Mouse (Mus musculus): ENCODE measurements around the gene Vars.
"Not testable (repeated sequence)": the region's sequence is repeated elsewhere in the genome, so short reads cannot be mapped to it uniquely, and the experiment has no call there.

Gene Vars

DNA sequence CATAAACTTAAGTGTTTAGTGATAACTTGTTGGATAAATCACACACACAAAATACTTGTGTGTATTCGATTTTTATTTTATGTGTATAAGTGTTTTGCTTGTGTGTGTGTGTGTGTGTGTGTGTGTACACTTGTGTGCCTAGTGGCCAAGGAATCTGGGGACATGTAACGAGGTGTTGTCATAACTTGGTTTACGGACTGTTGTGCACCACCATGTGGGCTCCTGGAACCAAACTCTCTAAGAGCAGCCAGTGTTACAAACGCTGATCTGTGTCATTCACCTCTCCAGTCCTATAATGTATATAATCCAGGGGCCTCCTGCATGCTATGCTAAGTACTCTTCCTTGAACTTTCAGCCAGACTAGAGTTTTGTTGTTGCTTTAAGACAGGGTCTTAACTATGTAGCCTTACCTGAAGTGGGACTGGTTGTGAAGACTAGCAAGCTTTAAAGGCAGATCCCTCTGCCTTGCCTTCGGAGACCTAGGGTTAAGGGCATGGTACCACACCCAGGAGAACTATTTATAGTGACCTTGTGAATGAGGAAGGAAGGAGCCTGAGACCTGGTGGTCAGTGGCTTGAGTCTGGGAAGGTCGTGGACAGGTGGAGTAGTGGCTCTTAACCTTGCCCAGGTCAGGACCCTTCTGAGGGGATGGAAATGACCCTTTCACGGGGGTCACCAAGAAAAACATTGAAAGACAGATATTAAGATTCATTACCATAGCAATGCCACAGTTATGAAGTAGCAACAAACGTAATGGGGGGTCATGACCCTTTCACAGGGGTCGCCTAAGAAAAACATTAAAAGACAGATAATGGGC is 2.4 kb downstream of the Vars start:
- DNase-seq (ENCODE audit: low spot score): no peak

- no peak for DNase-seq (ENCODE audit: low spot score)
Observed at GRCm38 (mm10) chr17:35004075-35004717, 3.4 kb downstream of the Vars start.

DNA sequence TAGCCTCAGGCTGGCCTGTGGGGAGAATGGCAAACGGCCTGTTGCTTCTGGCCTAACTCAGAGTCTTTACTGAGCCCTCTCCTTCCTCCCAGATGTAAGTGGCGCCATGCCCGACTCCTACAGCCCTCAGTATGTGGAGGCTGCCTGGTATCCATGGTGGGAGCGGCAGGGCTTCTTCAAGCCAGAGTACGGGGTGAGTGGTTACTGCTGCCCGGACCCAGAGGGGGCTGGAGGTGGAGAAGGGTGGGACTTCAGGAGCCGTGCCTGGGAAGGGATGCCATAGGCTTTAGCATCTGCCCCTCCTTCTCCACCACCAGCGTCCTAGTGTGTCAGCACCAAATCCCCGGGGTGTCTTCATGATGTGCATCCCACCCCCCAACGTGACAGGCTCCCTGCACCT is 4.4 kb downstream of the Vars start:
- no peak for DNase-seq (ENCODE audit: low spot score)

DNA sequence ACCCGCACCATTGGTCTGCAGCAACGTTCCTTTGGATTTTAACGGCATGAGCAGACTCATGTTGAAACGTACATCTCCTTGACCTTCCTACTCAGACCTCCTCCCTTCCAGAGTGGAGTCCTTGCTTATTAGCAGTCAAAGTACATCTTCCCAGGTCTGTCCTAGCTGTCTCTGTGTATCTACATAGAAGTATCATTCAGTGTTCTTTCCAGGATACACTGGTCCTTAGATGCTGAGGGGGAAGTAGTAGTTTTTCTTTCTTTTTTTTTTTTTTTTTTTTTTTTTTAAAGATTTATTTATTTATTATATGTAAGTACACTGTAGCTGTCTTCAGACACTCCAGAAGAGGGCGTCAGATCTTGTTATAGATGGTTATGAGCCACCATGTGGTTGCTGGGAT is 5.1 kb downstream of the Vars start:
- DNase-seq (ENCODE audit: low spot score): not testable (repeated sequence)

- DNase-seq (ENCODE audit: low spot score): no peak
Observed at GRCm38 (mm10) chr17:35007387-35007991, 6.7 kb downstream of the Vars start.

DNA sequence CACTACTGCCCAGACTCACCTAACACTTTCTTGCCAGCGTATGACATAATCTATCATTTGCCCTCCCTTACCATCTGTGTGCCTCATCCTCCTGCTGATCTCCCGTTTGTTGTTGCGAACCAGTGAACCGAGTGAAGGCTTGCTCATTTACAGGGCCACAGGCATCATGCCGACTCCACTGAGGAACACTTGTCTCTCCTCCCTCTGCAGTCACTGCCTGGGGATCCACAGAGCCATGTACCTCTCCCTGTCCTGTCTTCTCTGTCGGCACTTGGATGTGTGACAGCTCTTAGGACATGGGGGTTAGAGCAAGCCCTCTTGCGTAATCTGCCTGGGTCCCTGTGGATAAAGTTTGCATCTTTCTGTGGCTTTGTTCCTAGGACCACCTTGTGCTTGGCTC is 8.8 kb downstream of the Vars start:
- DNase-seq (ENCODE audit: low spot score): no peak

DNA sequence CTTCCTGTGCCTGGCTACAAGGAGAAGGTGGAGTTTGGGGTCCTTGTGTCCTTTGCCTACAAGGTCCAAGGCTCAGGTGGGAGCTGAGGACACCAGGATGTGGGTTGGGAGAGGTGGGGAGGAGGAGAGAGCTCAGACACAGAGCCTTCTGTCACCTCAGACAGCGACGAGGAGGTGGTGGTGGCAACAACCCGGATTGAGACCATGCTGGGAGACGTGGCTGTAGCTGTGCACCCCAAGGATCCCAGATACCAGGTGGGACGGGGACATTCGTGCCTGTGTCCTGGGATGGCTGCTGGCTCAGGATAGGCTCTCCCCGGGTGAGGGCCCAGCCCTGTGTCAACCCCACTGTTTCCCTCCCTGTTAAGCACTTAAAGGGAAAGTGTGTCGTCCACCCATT is 10.7 kb downstream of the Vars start:
- no peak for DNase-seq (ENCODE audit: low spot score)

DNA sequence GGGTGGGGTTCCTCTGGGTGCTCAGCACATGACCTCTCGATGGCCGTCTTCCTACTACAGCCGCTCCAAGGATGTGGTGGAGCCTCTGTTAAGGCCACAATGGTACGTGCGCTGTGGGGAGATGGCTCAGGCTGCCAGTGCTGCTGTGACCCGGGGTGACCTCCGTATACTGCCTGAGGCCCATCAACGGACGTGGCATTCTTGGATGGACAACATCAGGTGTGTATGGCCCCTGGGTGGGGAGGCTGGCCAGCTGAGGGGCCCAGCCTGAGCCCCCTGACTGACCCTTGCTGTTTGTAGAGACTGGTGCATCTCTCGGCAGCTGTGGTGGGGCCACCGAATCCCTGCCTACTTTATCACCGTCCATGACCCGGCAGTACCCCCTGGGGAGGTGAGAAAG is 11.6 kb downstream of the Vars start:
- no peak for DNase-seq (ENCODE audit: low spot score)

GRCm38 (mm10) chr17:35013221-35013620 is 12.4 kb downstream of the Vars start:
- no peak for DNase-seq (ENCODE audit: low spot score)

DNA sequence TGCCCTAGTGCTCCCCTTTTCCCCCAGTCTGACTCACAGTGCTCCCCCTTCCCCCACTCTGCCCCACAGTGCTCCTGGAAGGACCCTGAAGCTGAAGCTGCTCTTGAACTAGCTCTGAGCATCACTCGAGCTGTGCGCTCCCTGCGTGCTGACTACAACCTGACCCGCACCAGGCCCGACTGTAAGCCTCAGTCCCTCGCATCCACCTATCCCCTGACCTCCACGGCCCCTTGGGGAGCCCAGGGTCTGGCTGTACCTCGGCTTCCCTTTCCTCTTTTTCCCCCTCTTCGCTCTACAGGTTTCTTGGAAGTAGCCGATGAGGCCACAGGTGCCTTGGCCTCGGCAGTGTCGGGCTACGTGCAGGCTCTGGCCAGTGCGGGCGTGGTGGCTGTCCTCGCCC is 14.5 kb downstream of the Vars start:
- DNase-seq (ENCODE audit: low spot score): no peak

DNA sequence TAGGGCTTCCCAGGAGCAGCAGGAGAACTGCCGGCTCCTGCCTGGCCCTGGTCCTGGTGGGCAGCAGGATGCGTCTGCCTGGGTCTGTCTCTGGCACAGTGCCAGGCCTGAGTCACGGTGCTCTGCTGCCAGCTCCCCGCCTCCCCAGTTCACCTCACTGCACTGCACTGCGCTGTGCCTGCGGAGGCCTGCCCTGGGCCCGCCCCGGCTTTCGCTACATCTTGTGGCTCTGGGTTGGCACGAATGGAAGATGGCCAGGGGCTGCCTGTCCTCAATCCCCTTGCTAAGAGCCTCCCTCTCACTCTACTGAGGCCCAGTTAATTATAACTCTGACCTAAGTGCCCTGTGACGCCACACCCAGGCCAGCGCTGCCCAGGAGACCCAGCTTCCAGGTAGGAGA is 15.6 kb downstream of the Vars start, which contains the start of gene Vwa7:
Gene Vwa7 (plus strand): TSS at position 204 of the 400 bp plus-strand sequence.
- no peak for DNase-seq (ENCODE audit: low spot score)

DNA sequence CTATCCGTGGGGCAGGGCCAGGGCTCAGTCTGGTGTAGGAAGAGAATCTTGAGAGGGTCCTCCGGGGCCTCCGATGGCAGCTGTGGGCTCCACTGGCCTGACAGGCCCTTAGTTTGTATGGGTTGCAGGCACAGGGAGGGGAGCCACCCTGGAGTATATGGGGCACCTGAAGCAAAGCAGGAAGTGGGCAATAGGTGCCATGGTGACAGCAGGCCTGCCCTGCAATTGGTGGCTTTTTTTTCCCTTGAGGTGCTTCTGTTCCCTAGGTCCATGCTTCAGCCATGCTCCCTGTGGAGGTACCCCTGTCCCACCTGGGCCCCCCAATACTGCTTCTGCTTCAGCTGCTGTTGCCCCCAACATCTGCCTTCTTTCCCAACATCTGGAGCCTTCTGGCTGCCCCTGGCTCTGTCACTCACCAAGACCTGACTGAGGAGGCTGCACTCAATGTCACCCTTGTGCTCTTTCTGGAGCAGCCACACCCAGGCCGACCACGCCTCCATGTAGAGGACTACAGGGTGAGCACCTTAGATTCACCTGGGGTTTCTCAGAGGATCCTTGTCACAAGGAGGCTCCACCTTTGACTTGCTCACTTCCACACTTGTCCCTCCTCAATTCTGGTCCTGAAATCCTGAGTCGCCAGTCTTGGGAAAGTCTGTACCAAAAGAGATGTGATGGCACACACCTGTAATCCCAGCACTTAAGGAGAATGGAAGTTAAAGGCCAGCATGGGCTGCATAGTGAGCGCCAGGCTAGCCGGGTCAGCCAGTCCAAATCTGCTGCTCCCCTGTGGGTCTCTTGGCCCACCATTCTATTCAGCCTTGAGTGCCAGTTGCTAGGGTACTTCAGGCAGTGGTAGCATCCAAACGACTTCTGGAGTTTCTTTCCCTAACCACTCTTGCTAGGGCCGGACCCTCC is 16.3 kb downstream of the Vars start:
- DNase-seq (ENCODE audit: low spot score): no peak

DNA sequence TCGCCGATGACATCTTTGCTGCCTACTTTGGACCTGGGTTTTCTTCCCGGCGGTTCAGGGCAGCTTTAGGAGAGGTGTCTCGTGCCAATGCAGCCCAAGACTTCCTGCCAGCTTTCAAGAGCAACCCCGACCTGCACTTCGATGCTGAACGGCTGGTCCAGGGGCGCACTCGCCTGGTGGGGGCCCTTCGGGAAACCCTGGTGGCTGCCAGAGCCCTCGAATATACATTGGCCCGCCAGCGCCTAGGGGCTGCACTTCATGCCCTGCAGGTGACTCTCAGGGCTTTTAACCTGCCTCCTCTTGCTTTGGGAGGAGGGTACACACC is 16.9 kb downstream of the Vars start:
- no peak for DNase-seq (ENCODE audit: low spot score)

DNA sequence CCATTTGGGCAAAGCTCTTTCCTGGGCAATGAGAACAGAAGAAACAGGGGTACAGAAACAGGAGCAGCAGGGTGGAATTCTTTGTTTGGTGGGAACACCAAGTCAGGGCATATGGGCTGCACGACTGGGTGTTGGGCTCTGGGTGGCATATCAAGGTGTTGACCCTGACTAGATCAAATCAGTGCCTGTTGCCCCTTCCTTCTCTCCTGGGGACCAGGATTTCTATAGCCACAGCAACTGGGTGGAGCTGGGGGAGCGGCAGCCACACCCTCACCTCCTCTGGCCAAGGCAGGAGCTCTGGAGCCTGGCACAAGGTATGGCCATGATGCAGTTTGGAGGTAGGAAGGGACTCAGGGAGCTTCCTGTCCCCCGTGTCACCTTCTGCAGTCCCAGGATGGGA is 17.4 kb downstream of the Vars start:
- DNase-seq (ENCODE audit: low spot score): no peak

DNA sequence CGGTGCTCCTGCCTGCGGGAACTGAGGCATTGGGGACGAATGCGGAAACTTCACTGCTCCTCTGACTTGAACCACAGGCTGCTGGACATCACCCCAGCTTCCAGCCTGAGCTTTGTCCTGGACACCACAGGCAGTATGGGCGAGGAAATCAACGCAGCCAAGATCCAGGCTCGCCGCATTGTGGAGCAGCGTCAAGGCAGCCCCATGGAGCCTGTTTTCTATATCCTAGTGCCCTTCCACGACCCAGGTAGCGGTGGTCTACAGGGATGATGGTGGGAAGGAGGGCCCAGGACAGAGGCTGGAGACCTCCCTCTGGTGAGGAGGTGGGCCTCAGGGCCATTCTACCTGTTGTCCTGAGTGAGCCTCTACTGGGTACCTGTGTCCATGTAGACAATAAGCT is 19.1 kb downstream of the Vars start:
- DNase-seq (ENCODE audit: low spot score): no peak

- no peak for DNase-seq (ENCODE audit: low spot score)
Observed at GRCm38 (mm10) chr17:35020551-35020950, 19.8 kb downstream of the Vars start.

DNA sequence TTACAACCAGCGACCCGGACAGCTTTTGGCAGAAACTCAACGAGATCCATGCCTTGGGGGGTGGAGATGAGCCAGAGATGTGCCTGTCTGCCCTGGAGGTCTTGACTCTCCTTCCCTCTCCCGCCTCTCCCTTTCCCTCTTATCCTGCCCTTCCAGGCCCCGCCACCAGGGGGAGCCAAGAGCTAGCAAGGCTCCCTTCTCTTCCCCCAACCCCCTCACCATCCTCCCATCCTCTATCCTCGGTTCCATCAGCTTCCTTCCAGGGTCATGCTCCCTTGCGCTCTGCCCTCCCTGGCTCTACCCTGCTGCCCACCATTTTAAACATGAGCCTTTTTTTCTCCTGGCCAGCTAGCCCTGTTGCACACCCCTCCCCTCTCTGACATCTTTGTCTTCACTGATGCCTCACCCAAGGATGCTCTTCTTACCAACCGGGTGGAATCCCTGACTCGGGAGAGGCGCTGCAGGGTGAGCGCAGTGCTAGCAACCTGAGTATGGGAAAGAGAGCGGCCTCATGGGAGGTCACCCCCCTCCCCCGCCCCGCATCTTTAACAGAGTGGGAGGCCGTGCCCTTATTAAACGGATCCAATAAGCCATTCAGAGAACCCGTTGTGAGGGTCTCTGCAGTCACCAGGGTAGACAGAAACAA is 20.5 kb downstream of the Vars start:
- peak; percentile 88 for DNase-seq (ENCODE audit: low spot score)

GRCm38 (mm10) chr17:35021842-35022477 is 21.2 kb downstream of the Vars start:
- DNase-seq (ENCODE audit: low spot score): peak; percentile 75

DNA sequence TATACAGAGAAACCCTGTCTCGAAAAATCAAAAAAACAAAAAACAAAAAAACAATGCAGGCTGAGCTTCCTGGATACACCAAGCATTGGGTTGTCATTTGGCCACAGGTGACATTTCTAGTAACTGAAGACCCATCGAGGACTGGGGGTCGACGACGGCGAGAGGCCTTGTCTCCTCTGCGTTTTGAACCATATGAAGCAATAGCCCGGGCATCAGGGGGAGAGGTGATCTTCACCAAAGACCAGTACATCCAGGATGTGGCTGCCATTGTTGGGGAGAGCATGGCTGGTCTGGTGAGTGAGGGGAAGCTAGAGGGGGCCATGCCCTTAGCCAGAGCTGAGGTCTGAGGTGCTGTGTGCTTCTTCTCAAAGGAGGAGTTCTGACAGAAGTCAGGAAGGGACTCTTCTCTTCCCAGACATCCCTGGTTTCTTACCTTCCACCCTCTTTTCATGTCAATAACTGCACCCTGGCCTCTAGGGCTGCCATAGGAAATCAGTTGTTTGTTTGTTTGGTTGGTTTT is 21.8 kb downstream of the Vars start:
- DNase-seq (ENCODE audit: low spot score): no peak

DNA sequence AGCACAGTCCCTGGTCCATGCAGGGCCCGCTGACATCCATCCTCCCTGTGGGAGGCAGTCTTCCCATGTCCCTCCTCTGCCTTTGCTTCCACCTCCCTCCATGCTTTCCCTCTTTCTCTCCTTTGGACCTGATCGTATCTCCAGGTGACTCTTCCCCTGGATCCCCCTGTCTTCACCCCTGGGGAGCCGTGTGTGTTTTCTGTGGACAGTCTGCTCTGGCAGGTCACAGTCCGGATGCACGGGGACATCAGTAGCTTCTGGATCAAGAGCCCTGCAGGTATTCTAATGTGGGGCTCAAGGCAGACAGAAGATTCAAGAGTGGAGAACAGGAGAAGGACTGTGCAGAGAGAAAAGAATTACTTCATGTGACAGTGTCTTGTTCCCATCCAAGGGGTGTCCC is 22.4 kb downstream of the Vars start:
- DNase-seq (ENCODE audit: low spot score): no peak

DNA sequence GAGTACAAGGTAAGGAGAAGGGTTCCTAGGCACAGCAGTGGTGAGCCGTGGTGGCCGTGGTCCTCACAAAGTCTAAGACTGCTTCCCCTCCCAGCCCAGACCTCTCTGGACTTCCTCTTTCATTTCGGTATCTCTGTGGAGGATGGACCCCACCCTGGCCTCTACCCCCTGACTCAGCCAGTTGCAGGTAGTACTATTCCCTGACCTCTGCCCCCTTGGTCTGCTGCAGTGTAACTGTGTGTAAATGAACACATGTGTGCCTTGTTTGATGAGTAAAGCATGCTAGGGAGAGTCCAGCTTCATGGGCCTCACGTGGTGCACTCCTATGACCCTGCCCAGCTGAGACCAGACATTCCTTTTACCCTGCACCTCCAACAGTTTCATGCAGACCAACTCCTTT is 23.0 kb downstream of the Vars start:
- no peak for DNase-seq (ENCODE audit: low spot score)

All from lung, postnatal 25 days (tissue).